Mouse (Mus musculus) heart, adult 2 months (tissue): ENCODE data around the gene Ndufb6. TPM values are rescaled to one million over a fixed set of nuclear protein-coding genes. Genes with fewer than 3 reads are reported as not detected.
"Not testable (repeated sequence)": the region's sequence is repeated elsewhere in the genome, so short reads cannot be mapped to it uniquely, and the experiment has no call there.

Experiments used
- DNase-seq, 2 experiments: peaks; one replicate each; pipeline ENCODE4 v3.0.0; 2021
- H3K27ac ChIP-seq: fragments of 200-600 bp; 2 replicates; pipeline ENCODE4 v1.8.1; 2022
- H3K27me3 ChIP-seq: fragments of 200-500 bp; 2 replicates; pipeline ENCODE4 v1.6.1; 2012; ENCODE audit warnings: mild to moderate bottlenecking, low read length, inconsistent platforms, mixed read lengths; ENCODE audit not compliant: control insufficient read depth, insufficient read depth
- H3K36me3 ChIP-seq: fragments of 200-500 bp; 2 replicates; pipeline ENCODE4 v1.6.1; 2012; ENCODE audit warnings: low read length, inconsistent platforms; ENCODE audit not compliant: control insufficient read depth, insufficient read depth
- H3K4me1 ChIP-seq: fragments of 200-500 bp; 2 replicates; pipeline ENCODE4 v1.6.1; 2011; ENCODE audit warnings: low read length; ENCODE audit not compliant: control insufficient read depth, insufficient read depth
- H3K4me3 ChIP-seq: fragments of 200-600 bp; 2 replicates; pipeline ENCODE4 v1.8.1; 2022
- H3K79me2 ChIP-seq: fragments of 200-500 bp; replicated peaks from 2 replicates; pipeline ENCODE4 v1.6.1; 2012; ENCODE audit warnings: mild to moderate bottlenecking, inconsistent platforms, low read length, moderate library complexity, mixed read lengths; ENCODE audit not compliant: control insufficient read depth, insufficient read depth
- H3K9ac ChIP-seq: fragments of 200-500 bp; 2 replicates; pipeline ENCODE4 v1.6.1; 2012; ENCODE audit warnings: low read depth, mild to moderate bottlenecking, control low read depth, inconsistent platforms, low read length, mixed read lengths
- CTCF ChIP-seq: fragments of 200-600 bp; IDR thresholded peaks from 2 replicates; pipeline ENCODE4 v1.8.1; 2022; ENCODE audit warnings: antibody characterized with exemption, mild to moderate bottlenecking, moderate library complexity
- EP300 ChIP-seq: fragments of 200-500 bp; IDR thresholded peaks from 2 replicates; pipeline ENCODE4 v1.6.1; 2011; ENCODE audit warnings: low read depth, low read length, control low read depth; ENCODE audit not compliant: insufficient read depth
- POLR2A ChIP-seq: fragments of 200-500 bp; IDR thresholded peaks from 2 replicates; pipeline ENCODE4 v1.6.1; 2011; ENCODE audit warnings: mild to moderate bottlenecking, low read depth, low read length, control low read depth; ENCODE audit not compliant: insufficient read depth
- WGBS: fragments of 180-500 bp; shearing (Covaris S2); methylation state at CpG from one replicate; pipeline ENCODE4 v1.1.7; 2018; 5-methylcytosine and 5-hydroxymethylcytosine counted together
- intact Hi-C: fragments of 180-260 bp; cut with DNase I; formaldehyde crosslinking; loops from one replicate; pipeline ENCODE4 v1.15.1; 2025
- polyA plus RNA-seq: library from polyadenylated mRNA; depleted of rRNA; stranded (reverse); fragments of >200 nt; gene quantifications from 2 replicates; pipeline ENCODE4 v1.2.3, GENCODE M21; 2012
- total RNA-seq, 2 experiments: library from RNA; stranded (reverse); gene quantifications; 2 replicates each; pipeline ENCODE4 v1.2.3; 2021

Gene Ndufb6
- total and polyA plus RNA-seq, 3 experiments: 320 to 533 (median 435) TPM

DNA sequence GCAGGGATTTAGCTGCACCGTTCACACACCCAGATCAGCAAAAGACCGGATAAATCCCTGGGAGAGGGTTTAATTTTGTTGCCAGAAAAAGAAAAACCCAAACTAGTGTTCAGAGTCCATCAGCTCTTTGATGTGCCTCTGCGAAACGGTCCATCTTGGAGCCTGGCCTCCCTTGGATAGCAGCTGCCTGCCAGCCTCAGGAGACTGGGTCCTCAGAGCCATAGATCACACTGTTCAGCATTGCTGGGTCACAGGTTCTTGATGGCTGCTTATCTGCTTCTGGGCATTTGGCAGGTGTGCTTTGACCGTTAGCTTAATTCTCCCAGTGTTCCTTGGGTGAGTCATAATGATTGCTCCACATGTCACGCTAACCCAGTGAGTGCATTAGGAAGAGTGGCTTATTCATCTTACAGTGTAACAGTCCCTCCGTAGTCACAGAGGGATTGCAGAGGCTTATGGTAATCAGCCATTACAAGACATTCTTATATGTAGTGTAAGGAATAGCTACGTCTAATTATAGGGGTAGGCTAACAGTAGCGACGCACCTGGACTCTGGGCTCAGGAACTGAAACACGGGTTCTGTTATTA is 31.7 kb upstream of the Ndufb6 start:
- no peak for TF ChIP-seq CTCF
- TF ChIP-seq EP300: no peak
- no peak for TF ChIP-seq POLR2A
- no peaks in the 10 kb centered on the region for H3K4me1 ChIP-seq
- WGBS: 78% methylated on average over 11 of the region's 11 CpGs
- H3K27ac ChIP-seq: no peak overlapping the region
- intact Hi-C loops: no loop called here
- no peaks in the 10 kb centered on the region for H3K36me3 ChIP-seq
- H3K4me3 ChIP-seq: no peak overlapping the region
- no peaks in the 10 kb centered on the region for H3K79me2 ChIP-seq
- no peak for DNase-seq
- no peaks in the 10 kb centered on the region for H3K27me3 ChIP-seq
- no peak overlapping the region for H3K9ac ChIP-seq

- H3K4me1 ChIP-seq: no peaks in the 10 kb centered on the region
- no peaks in the 10 kb centered on the region for H3K27me3 ChIP-seq
- H3K27ac ChIP-seq: no peak overlapping the region
- H3K9ac ChIP-seq: no peak overlapping the region
- intact Hi-C loops: no loop called here
- H3K4me3 ChIP-seq: no peak overlapping the region
- TF ChIP-seq CTCF (no peak), POLR2A (no peak), EP300 (no peak)
- no peak for DNase-seq
- no peaks in the 10 kb centered on the region for H3K79me2 ChIP-seq
- no peaks in the 10 kb centered on the region for H3K36me3 ChIP-seq
Measured at GRCm38 (mm10) chr4:40309682-40310081, 30.5 kb upstream of the Ndufb6 start.

- Histone ChIP-seq H3K9ac (no peak overlapping the region), H3K27me3 (no peaks in the 10 kb centered on the region), H3K27ac (no peak overlapping the region), H3K4me1 (no peaks in the 10 kb centered on the region), H3K36me3 (no peaks in the 10 kb centered on the region), H3K4me3 (no peak overlapping the region), H3K79me2 (no peaks in the 10 kb centered on the region)
- no peak for DNase-seq
- intact Hi-C loops: no loop called here
- no peak for TF ChIP-seq POLR2A
- WGBS: 53% methylated on average over 10 of the region's 10 CpGs
Measured at GRCm38 (mm10) chr4:40302445-40303125, 23.4 kb upstream of the Ndufb6 start.

DNA sequence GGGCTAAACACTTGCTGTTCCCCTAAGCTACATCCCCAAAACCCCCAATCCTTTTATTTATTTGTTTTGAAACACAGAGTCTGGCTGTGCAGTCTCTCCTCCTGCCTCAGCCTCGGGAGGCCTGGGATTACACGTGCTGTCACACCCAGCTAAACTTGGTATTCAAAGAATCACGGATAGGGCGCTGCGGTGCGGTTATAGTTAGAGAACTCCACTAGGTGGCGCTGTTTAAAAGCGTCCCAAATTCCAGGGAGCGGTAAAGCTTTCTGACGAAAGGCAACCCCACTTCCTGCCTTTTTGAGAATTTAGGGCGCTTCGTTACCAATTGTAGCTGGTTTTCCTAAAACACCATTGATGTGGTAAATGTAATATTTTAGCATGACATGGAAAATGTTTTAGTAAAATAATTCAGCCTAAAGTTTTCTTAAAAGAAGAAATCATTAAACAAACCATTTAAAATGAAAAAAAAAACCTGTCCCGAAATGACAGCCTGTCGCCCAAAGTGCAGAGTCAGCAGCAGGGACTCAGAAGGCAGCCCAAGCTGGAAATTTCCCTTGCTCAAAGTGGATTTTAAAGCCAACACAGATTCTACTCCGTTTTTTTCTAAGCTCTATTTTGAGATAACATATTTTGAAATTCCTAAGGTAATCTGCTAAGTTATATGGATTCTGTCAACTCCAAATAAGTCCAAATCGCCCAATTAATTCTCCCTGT is 22.0 kb upstream of the Ndufb6 start:
- Histone ChIP-seq H3K36me3 (no peaks in the 10 kb centered on the region), H3K27ac (no peak overlapping the region), H3K9ac (no peak overlapping the region), H3K79me2 (no peaks in the 10 kb centered on the region), H3K4me1 (no peaks in the 10 kb centered on the region), H3K27me3 (no peaks in the 10 kb centered on the region), H3K4me3 (no peak overlapping the region)
- peak; percentile 99 for TF ChIP-seq CTCF
- TF ChIP-seq POLR2A: no peak
- 0 out of 2 replicates have a peak, but pooled peaks have one; percentile 30 for TF ChIP-seq EP300
- intact Hi-C loops: loop anchor here (1.0 kb wide), 1 partner anchor 381 kb away; no protein-coding TSS in a partner anchor
- 7% methylated on average over 16 of the region's 16 CpGs for WGBS
- DNase-seq: peak; percentile 66 to 69

- no peak for DNase-seq
- intact Hi-C loops: no loop called here
- 31% methylated on average over 5 of the region's 5 CpGs for WGBS
- Histone ChIP-seq H3K79me2 (no peaks in the 10 kb centered on the region), H3K9ac (no peak overlapping the region), H3K27ac (no peak overlapping the region), H3K4me3 (no peak overlapping the region), H3K27me3 (no peaks in the 10 kb centered on the region), H3K36me3 (no peaks in the 10 kb centered on the region), H3K4me1 (no peaks in the 10 kb centered on the region)
- TF ChIP-seq CTCF (no peak), POLR2A (no peak), EP300 (no peak)
Measured at GRCm38 (mm10) chr4:40299169-40299568, 19.9 kb upstream of the Ndufb6 start.

DNA sequence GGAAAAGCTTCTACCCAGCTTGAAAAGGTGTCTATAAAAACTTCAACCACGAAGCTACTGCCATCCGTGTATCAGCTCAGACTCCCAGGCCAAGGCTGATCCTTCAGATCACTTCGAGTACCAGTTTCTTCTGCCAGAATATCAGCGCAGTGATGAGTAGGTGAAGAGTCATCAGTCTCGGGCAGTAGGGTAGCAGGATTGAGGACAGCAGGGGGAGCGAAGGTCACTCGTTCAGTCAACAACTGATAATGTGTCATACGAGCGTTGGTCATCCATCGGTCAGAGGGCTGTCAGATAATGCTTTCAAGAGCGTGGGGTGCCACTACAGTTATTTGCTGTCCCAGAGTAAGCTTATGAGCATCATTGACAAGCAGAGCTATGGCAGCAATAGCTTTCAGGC is 12.3 kb upstream of the Ndufb6 start:
- H3K27ac ChIP-seq, H3K4me1 ChIP-seq, H3K9ac ChIP-seq, intact Hi-C loops, H3K27me3 ChIP-seq, H3K4me3 ChIP-seq, H3K79me2 ChIP-seq, H3K36me3 ChIP-seq, DNase-seq: not testable (repeated sequence)
- 88% methylated on average over 11 of the region's 11 CpGs for WGBS
